Mouse (Mus musculus) forebrain, embryonic 15.5 days (tissue): ENCODE measurements at regions not wholly inside any gene's neighbourhood (a gene's known extent, or its start where the extent isn't known, plus 50 kb on each side); places are given as distances from the start of the nearest gene placed in this dataset.

ENCODE experiments used
- ATAC-seq: fragments of 200-750 bp; cut with Nextera tagmentation; replicated peaks from 2 replicates; pipeline ENCODE4 v1.8.0; 2017; ENCODE audit warnings: mild to moderate bottlenecking, moderate TSS enrichment, moderate library complexity
- H3K27ac ChIP-seq: fragments of 300-500 bp; sonication (generic); replicated peaks from 2 replicates; pipeline ENCODE4 v1.5.1; 2015; ENCODE audit warnings: mild to moderate bottlenecking, inconsistent platforms
- H3K27me3 ChIP-seq: fragments of 300-500 bp; sonication (generic); 2 replicates; pipeline ENCODE4 v1.6.1; 2015; ENCODE audit warnings: inconsistent platforms
- H3K36me3 ChIP-seq: fragments of 300-500 bp; sonication (generic); 2 replicates; pipeline ENCODE4 v1.6.1; 2015; ENCODE audit warnings: mild to moderate bottlenecking, inconsistent platforms
- H3K4me1 ChIP-seq: fragments of 300-500 bp; sonication (generic); 2 replicates; pipeline ENCODE4 v1.6.1; 2015; ENCODE audit warnings: inconsistent platforms
- H3K4me2 ChIP-seq: fragments of 300-500 bp; sonication (generic); replicated peaks from 2 replicates; pipeline ENCODE4 v1.6.1; 2015; ENCODE audit warnings: mild to moderate bottlenecking, inconsistent platforms
- H3K4me3 ChIP-seq: fragments of 300-500 bp; sonication (generic); 2 replicates; pipeline ENCODE4 v1.5.1; 2015; ENCODE audit warnings: mild to moderate bottlenecking, inconsistent platforms
- H3K9ac ChIP-seq: fragments of 300-500 bp; sonication (generic); replicated peaks from 2 replicates; pipeline ENCODE4 v1.6.1; 2015; ENCODE audit warnings: mild to moderate bottlenecking, inconsistent platforms
- H3K9me3 ChIP-seq: fragments of 300-500 bp; sonication (generic); 2 replicates; pipeline ENCODE4 v1.6.1; 2016; ENCODE audit warnings: inconsistent platforms
- WGBS: fragments of 180-500 bp; shearing (Covaris S2); methylation state at CpG from one replicate; pipeline ENCODE4 v1.1.7; 2015; ENCODE audit warnings: mixed read lengths; 5-methylcytosine and 5-hydroxymethylcytosine counted together

- 32% methylated on average over 1 of the region's 1 CpGs for WGBS
- Histone ChIP-seq H3K4me3 (no peak overlapping the region), H3K36me3 (no peaks in the 10 kb centered on the region), H3K27ac (no peak overlapping the region), H3K27me3 (no peaks in the 10 kb centered on the region), H3K9me3 (no peaks in the 10 kb centered on the region), H3K4me2 (no peak overlapping the region), H3K9ac (no peak overlapping the region), H3K4me1 (no peaks in the 10 kb centered on the region)
- ATAC-seq = no peak
These were observed 3344.8 kb upstream of the Gm6569 start for GRCm38 (mm10) chr15:70489548-70489947.

- no peak overlapping the region for H3K4me3 ChIP-seq
- H3K36me3 ChIP-seq = no peaks in the 10 kb centered on the region
- no peak overlapping the region for H3K4me2 ChIP-seq
- WGBS = 74% methylated on average over 2 of the region's 2 CpGs
- H3K4me1 ChIP-seq = no peaks in the 10 kb centered on the region
- no peak for ATAC-seq
- H3K27ac ChIP-seq = no peak overlapping the region
- no peaks in the 10 kb centered on the region for H3K27me3 ChIP-seq
- no peaks in the 10 kb centered on the region for H3K9me3 ChIP-seq
- no peak overlapping the region for H3K9ac ChIP-seq
These were observed 3327.1 kb upstream of the Gm6569 start for GRCm38 (mm10) chr15:70507046-70507818.

- no peak overlapping the region for H3K9ac ChIP-seq
- no peak for ATAC-seq
- no peaks in the 10 kb centered on the region for H3K9me3 ChIP-seq
- no peak overlapping the region for H3K27ac ChIP-seq
- H3K4me1 ChIP-seq = no peaks in the 10 kb centered on the region
- no peaks in the 10 kb centered on the region for H3K27me3 ChIP-seq
- H3K36me3 ChIP-seq = no peaks in the 10 kb centered on the region
- H3K4me2 ChIP-seq = no peak overlapping the region
- WGBS = 37% methylated on average over 4 of the region's 4 CpGs
- H3K4me3 ChIP-seq = no peak overlapping the region
These were observed 3313.8 kb upstream of the Gm6569 start for GRCm38 (mm10) chr15:70520551-70520950.

GRCm38 (mm10) chr15:70554773-70555582, 3279.4 kb upstream of the Gm6569 start:
- Histone ChIP-seq H3K4me1 (peaks cover 11% of the 10 kb centered on the region), H3K36me3 (no peaks in the 10 kb centered on the region), H3K9me3 (no peaks in the 10 kb centered on the region), H3K9ac (no peak overlapping the region), H3K4me2 (peak overlapping the region; percentile 33), H3K27ac (peak overlapping the region; percentile 31), H3K4me3 (peak overlapping the region; percentile 9), H3K27me3 (no peaks in the 10 kb centered on the region)
- 18% methylated on average over 18 of the region's 18 CpGs for WGBS
- ATAC-seq = peak; percentile 81

- Histone ChIP-seq H3K36me3 (no peaks in the 10 kb centered on the region), H3K9me3 (no peaks in the 10 kb centered on the region), H3K27ac (peak overlapping the region; percentile 31; the same call in 1 of the 2 replicates), H3K9ac (no peak overlapping the region), H3K4me2 (no peak overlapping the region), H3K27me3 (no peaks in the 10 kb centered on the region), H3K4me1 (peaks cover 11% of the 10 kb centered on the region), H3K4me3 (0 out of 2 replicates have a peak overlapping the region, but pooled peaks have one; percentile 9)
- WGBS = 31% methylated on average over 1 of the region's 1 CpGs
- no peak; the same call in 1 of the 2 replicates for ATAC-seq
These were observed 3278.8 kb upstream of the Gm6569 start for GRCm38 (mm10) chr15:70555583-70555894.

- no peak overlapping the region for H3K4me2 ChIP-seq
- H3K4me1 ChIP-seq = peaks cover 6% of the 10 kb centered on the region
- peak; percentile 84 for ATAC-seq
- H3K9ac ChIP-seq = no peak overlapping the region
- no peaks in the 10 kb centered on the region for H3K36me3 ChIP-seq
- no peak overlapping the region for H3K4me3 ChIP-seq
- 4% methylated on average over 1 of the region's 1 CpGs for WGBS
- H3K27me3 ChIP-seq = no peaks in the 10 kb centered on the region
- H3K9me3 ChIP-seq = no peaks in the 10 kb centered on the region
- no peak overlapping the region for H3K27ac ChIP-seq
These were observed 3240.1 kb upstream of the Gm6569 start for GRCm38 (mm10) chr15:70594295-70594694.

- Histone ChIP-seq H3K36me3 (no peaks in the 10 kb centered on the region), H3K27ac (no peak overlapping the region), H3K9me3 (no peaks in the 10 kb centered on the region), H3K4me3 (no peak overlapping the region), H3K4me1 (no peaks in the 10 kb centered on the region), H3K4me2 (no peak overlapping the region), H3K9ac (no peak overlapping the region), H3K27me3 (no peaks in the 10 kb centered on the region)
- no peak for ATAC-seq
- 55% methylated on average over 2 of the region's 2 CpGs for WGBS
These were observed 3233.4 kb upstream of the Gm6569 start for GRCm38 (mm10) chr15:70600762-70601489.

- Histone ChIP-seq H3K36me3 (no peaks in the 10 kb centered on the region), H3K9me3 (0 out of 2 replicates have a peak, but pooled peaks cover 4% of the 10 kb centered on the region), H3K4me2 (no peak overlapping the region), H3K4me3 (no peak overlapping the region), H3K27me3 (no peaks in the 10 kb centered on the region), H3K4me1 (no peaks in the 10 kb centered on the region), H3K27ac (no peak overlapping the region), H3K9ac (no peak overlapping the region)
- ATAC-seq = peak; percentile 48; the same call in 1 of the 2 replicates
- 66% methylated on average over 4 of the region's 4 CpGs for WGBS
These were observed 3229.1 kb upstream of the Gm6569 start for GRCm38 (mm10) chr15:70605251-70605650.

- WGBS = 72% methylated on average over 1 of the region's 1 CpGs
- Histone ChIP-seq H3K36me3 (no peaks in the 10 kb centered on the region), H3K9ac (no peak overlapping the region), H3K9me3 (0 out of 2 replicates have a peak, but pooled peaks cover 4% of the 10 kb centered on the region), H3K4me1 (no peaks in the 10 kb centered on the region), H3K4me3 (no peak overlapping the region), H3K27me3 (no peaks in the 10 kb centered on the region), H3K4me2 (no peak overlapping the region), H3K27ac (peak overlapping the region; percentile 28; the same call in 1 of the 2 replicates)
- ATAC-seq = no peak
These were observed 3227.5 kb upstream of the Gm6569 start for GRCm38 (mm10) chr15:70606896-70607295.

GRCm38 (mm10) chr15:70618131-70618674, 3216.2 kb upstream of the Gm6569 start:
- no peaks in the 10 kb centered on the region for H3K4me1 ChIP-seq
- H3K4me3 ChIP-seq = no peak overlapping the region
- H3K27me3 ChIP-seq = no peaks in the 10 kb centered on the region
- no peak overlapping the region for H3K4me2 ChIP-seq
- no peak overlapping the region for H3K9ac ChIP-seq
- H3K27ac ChIP-seq = no peak overlapping the region
- no peaks in the 10 kb centered on the region for H3K36me3 ChIP-seq
- ATAC-seq = no peak
- no peaks in the 10 kb centered on the region for H3K9me3 ChIP-seq
- 74% methylated on average over 2 of the region's 2 CpGs for WGBS

- Histone ChIP-seq H3K9ac (no peak overlapping the region), H3K4me2 (no peak overlapping the region), H3K4me1 (peaks cover 5% of the 10 kb centered on the region; the same call in 1 of the 2 replicates), H3K27ac (no peak overlapping the region), H3K36me3 (no peaks in the 10 kb centered on the region), H3K9me3 (no peaks in the 10 kb centered on the region), H3K4me3 (no peak overlapping the region), H3K27me3 (no peaks in the 10 kb centered on the region)
- no peak for ATAC-seq
- 82% methylated on average over 2 of the region's 2 CpGs for WGBS
These were observed 3193.3 kb upstream of the Gm6569 start for GRCm38 (mm10) chr15:70641051-70641552.
